Mouse (Mus musculus): ENCODE data around the gene Gpr63.
"Not testable (repeated sequence)": the region's sequence is repeated elsewhere in the genome, so short reads cannot be mapped to it uniquely, and the experiment has no call there.

The Gpr63 gene

GRCm38 (mm10) chr4:24966299-24966991 lies at the start of gene Gpr63:
Gene Gpr63, plus strand, starts transcription at chr4:24966407.
- DNase-seq (ENCODE audit: low read depth, low spot score): peak; percentile 62

- DNase-seq (ENCODE audit: low read depth, low spot score): peak; percentile 16
Measured at GRCm38 (mm10) chr4:24920006-24920577, 46.1 kb upstream of the Gpr63 start.

- DNase-seq (ENCODE audit: low read depth, low spot score): peak; percentile 31
Measured at GRCm38 (mm10) chr4:24924726-24925125, 41.5 kb upstream of the Gpr63 start.

- DNase-seq (ENCODE audit: low read depth, low spot score): no peak
Measured at GRCm38 (mm10) chr4:24928260-24928780, 37.9 kb upstream of the Gpr63 start.

- no peak for DNase-seq (ENCODE audit: low read depth, low spot score)
Measured at GRCm38 (mm10) chr4:24928926-24929325, 37.3 kb upstream of the Gpr63 start.

- peak; percentile 71 for DNase-seq (ENCODE audit: low read depth, low spot score)
Measured at GRCm38 (mm10) chr4:24942728-24943424, 23.3 kb upstream of the Gpr63 start.

- no peak for DNase-seq (ENCODE audit: low read depth, low spot score)
Measured at GRCm38 (mm10) chr4:24965918-24966298, 299 bp upstream of the Gpr63 start.

GRCm38 (mm10) chr4:24967251-24967650 lies 1.0 kb downstream of the Gpr63 start:
- DNase-seq (ENCODE audit: low read depth, low spot score): no peak

GRCm38 (mm10) chr4:24978589-24978988 lies 12.4 kb downstream of the Gpr63 start:
- DNase-seq (ENCODE audit: low read depth, low spot score): no peak

GRCm38 (mm10) chr4:24985612-24986011 lies 19.4 kb downstream of the Gpr63 start:
- DNase-seq (ENCODE audit: low read depth, low spot score): no peak

- DNase-seq (ENCODE audit: low read depth, low spot score): no peak
Measured at GRCm38 (mm10) chr4:24991475-24991874, 25.3 kb downstream of the Gpr63 start.

GRCm38 (mm10) chr4:25009328-25009727 lies 43.1 kb downstream of the Gpr63 start:
- not testable (repeated sequence) for DNase-seq (ENCODE audit: low read depth, low spot score)

GRCm38 (mm10) chr4:25011780-25012179 lies 45.6 kb downstream of the Gpr63 start:
- DNase-seq (ENCODE audit: low read depth, low spot score): no peak

GRCm38 (mm10) chr4:25012726-25013125 lies 46.5 kb downstream of the Gpr63 start:
- DNase-seq (ENCODE audit: low read depth, low spot score): peak; percentile 58

GRCm38 (mm10) chr4:25015017-25015655 lies 48.9 kb downstream of the Gpr63 start:
- DNase-seq (ENCODE audit: low read depth, low spot score): peak; percentile 70

- no peak for DNase-seq (ENCODE audit: low read depth, low spot score)
Measured at GRCm38 (mm10) chr4:25028252-25028651, 62.0 kb downstream of the Gpr63 start.

GRCm38 (mm10) chr4:25028752-25029151 lies 62.5 kb downstream of the Gpr63 start:
- DNase-seq (ENCODE audit: low read depth, low spot score): no peak

GRCm38 (mm10) chr4:25029875-25030274 lies 63.7 kb downstream of the Gpr63 start:
- peak; percentile 68 for DNase-seq (ENCODE audit: low read depth, low spot score)

- DNase-seq (ENCODE audit: low read depth, low spot score): no peak
Measured at GRCm38 (mm10) chr4:25035158-25035791, 69.1 kb downstream of the Gpr63 start.

GRCm38 (mm10) chr4:25035806-25036205 lies 69.6 kb downstream of the Gpr63 start:
- DNase-seq (ENCODE audit: low read depth, low spot score): no peak

- DNase-seq (ENCODE audit: low read depth, low spot score): no peak
Measured at GRCm38 (mm10) chr4:25037260-25037659, 71.1 kb downstream of the Gpr63 start.

- DNase-seq (ENCODE audit: low read depth, low spot score): not testable (repeated sequence)
Measured at GRCm38 (mm10) chr4:25055541-25055940, 89.3 kb downstream of the Gpr63 start.
